Mouse (Mus musculus) adrenal gland, adult 2 months (tissue): ENCODE data around the gene 6030452D12Rik. TPM values are rescaled to one million over a fixed set of nuclear protein-coding genes. Genes with fewer than 3 reads are reported as not detected.

Experiments used
- polyA plus RNA-seq: library from polyadenylated mRNA; depleted of rRNA; stranded (reverse); fragments of >200 nt; gene quantifications from 2 replicates; pipeline ENCODE4 v1.2.3, GENCODE M21; 2012; rRNA removed
- total RNA-seq, 2 experiments: library from RNA; stranded (reverse); gene quantifications; 2 replicates each; pipeline ENCODE4 v1.2.3; 2021

The 6030452D12Rik gene
- total and polyA plus RNA-seq, 3 experiments, result not detected

Other genes with a start within 250 kb of the 6030452D12Rik start
- 10 to 100 TPM in 1 of 2 experiments, 1 to 10 TPM in 1; 6.4 to 13.7 TPM for gene Smpd3, start 162.5 kb upstream of the 6030452D12Rik start, total RNA-seq
- gene Smpd3, start 162.5 kb upstream of the 6030452D12Rik start, polyA plus RNA-seq, result 5.4 and 5.8 TPM in 2 replicates
- 1 to 10 TPM; 3.1 to 6.8 TPM for gene Zfp90, start 85.2 kb upstream of the 6030452D12Rik start, total RNA-seq
- 0.68 and 1.2 TPM in 2 replicates for gene Zfp90, start 85.2 kb upstream of the 6030452D12Rik start, polyA plus RNA-seq
- under 1 TPM; 0.55 to 0.93 TPM for gene Cdh3, start 10.4 kb downstream of the 6030452D12Rik start, total RNA-seq
- 0.19 and 0.30 TPM in 2 replicates for gene Cdh3, start 10.4 kb downstream of the 6030452D12Rik start, polyA plus RNA-seq
- gene Gm10073, start 72.9 kb downstream of the 6030452D12Rik start, total RNA-seq, result 100 to 1,000 TPM in 1 of 2 experiments, 10 to 100 TPM in 1; 71.9 to 145 TPM
- 50.1 and 65.3 TPM in 2 replicates for gene Gm10073, start 72.9 kb downstream of the 6030452D12Rik start, polyA plus RNA-seq
- under 1 TPM; 0.14 to 0.23 TPM for gene Cdh1, start 102.8 kb downstream of the 6030452D12Rik start, total RNA-seq
- 0.08 and 0.09 TPM in 2 replicates for gene Cdh1, start 102.8 kb downstream of the 6030452D12Rik start, polyA plus RNA-seq
- gene Tango6, start 182.5 kb downstream of the 6030452D12Rik start, total RNA-seq, result 10 to 100 TPM in 1 of 2 experiments, 1 to 10 TPM in 1; 7.9 to 10.9 TPM
- 4.1 and 4.8 TPM in 2 replicates for gene Tango6, start 182.5 kb downstream of the 6030452D12Rik start, polyA plus RNA-seq